Mouse (Mus musculus): Measurements from ENCODE around the gene Spp2. TPM values are rescaled to one million over a fixed set of nuclear protein-coding genes. Genes with fewer than 3 reads are reported as not detected.
A peak's percentile ranks its signal among the peaks of the same experiment; 100 is the strongest.

Gene Spp2
- total RNA-seq (2021) = not detected
- long read RNA-seq = 0 reads

- DNase-seq (ENCODE audit: low spot score in 2 of 2) = no peak
These were observed at the start of gene Spp2 for GRCm38 (mm10) chr1:88406807-88407198. Gene Spp2 (plus strand): TSS chr1:88406961.

- peak; percentile 20 to 71 for DNase-seq (ENCODE audit: low spot score in 2 of 2)
These were observed 49.2 kb upstream of the Spp2 start for GRCm38 (mm10) chr1:88357458-88358090.

- no peak for DNase-seq (ENCODE audit: low spot score in 2 of 2)
These were observed 48.6 kb upstream of the Spp2 start for GRCm38 (mm10) chr1:88358102-88358654.

- DNase-seq (ENCODE audit: low spot score in 2 of 2) = no peak
These were observed 45.7 kb upstream of the Spp2 start for GRCm38 (mm10) chr1:88361085-88361484.

- DNase-seq (ENCODE audit: low spot score in 2 of 2) = no peak
These were observed 39.7 kb upstream of the Spp2 start for GRCm38 (mm10) chr1:88366881-88367644.

- no peak for DNase-seq (ENCODE audit: low spot score in 2 of 2)
These were observed 28.3 kb upstream of the Spp2 start for GRCm38 (mm10) chr1:88378446-88378845.

GRCm38 (mm10) chr1:88391632-88392031 is 15.1 kb upstream of the Spp2 start:
- no peak for DNase-seq (ENCODE audit: low spot score in 2 of 2)

- DNase-seq (ENCODE audit: low spot score in 2 of 2) = no peak
These were observed 13.4 kb upstream of the Spp2 start for GRCm38 (mm10) chr1:88393321-88393720.

- no peak for DNase-seq (ENCODE audit: low spot score in 2 of 2)
These were observed 3.4 kb upstream of the Spp2 start for GRCm38 (mm10) chr1:88403378-88403777.

GRCm38 (mm10) chr1:88406078-88406806 is 519 bp upstream of the Spp2 start:
- DNase-seq (ENCODE audit: low spot score in 2 of 2) = no peak

GRCm38 (mm10) chr1:88408340-88408739 is 1.6 kb downstream of the Spp2 start:
- DNase-seq (ENCODE audit: low spot score in 2 of 2) = no peak

- peak in 1 of 2 experiments; percentile 9 for DNase-seq (ENCODE audit: low spot score in 2 of 2)
These were observed 5.3 kb downstream of the Spp2 start for GRCm38 (mm10) chr1:88412013-88412412.

- DNase-seq (ENCODE audit: low spot score in 2 of 2) = no peak
These were observed 12.2 kb downstream of the Spp2 start for GRCm38 (mm10) chr1:88418943-88419342.

- DNase-seq (ENCODE audit: low spot score in 2 of 2) = no peak
These were observed 15.3 kb downstream of the Spp2 start for GRCm38 (mm10) chr1:88422045-88422444.

GRCm38 (mm10) chr1:88422846-88423395 is 16.2 kb downstream of the Spp2 start:
- no peak for DNase-seq (ENCODE audit: low spot score in 2 of 2)

- peak; percentile 50 to 83 for DNase-seq (ENCODE audit: low spot score in 2 of 2)
These were observed 18.0 kb downstream of the Spp2 start for GRCm38 (mm10) chr1:88424602-88425252.

- DNase-seq (ENCODE audit: low spot score in 2 of 2) = no peak
These were observed 21.4 kb downstream of the Spp2 start for GRCm38 (mm10) chr1:88427987-88428741.

GRCm38 (mm10) chr1:88429413-88429812 is 22.7 kb downstream of the Spp2 start:
- no peak for DNase-seq (ENCODE audit: low spot score in 2 of 2)

GRCm38 (mm10) chr1:88431262-88431661 is 24.5 kb downstream of the Spp2 start:
- no peak for DNase-seq (ENCODE audit: low spot score in 2 of 2)

- no peak for DNase-seq (ENCODE audit: low spot score in 2 of 2)
These were observed 25.8 kb downstream of the Spp2 start for GRCm38 (mm10) chr1:88432601-88433000.
